Mouse (Mus musculus): ENCODE results near the gene Psmd2. TPM values are rescaled to one million over a fixed set of nuclear protein-coding genes. Genes with fewer than 3 reads are reported as not detected.

The Psmd2 gene
- polyA plus RNA-seq, 1 experiment = 203 TPM

DNA sequence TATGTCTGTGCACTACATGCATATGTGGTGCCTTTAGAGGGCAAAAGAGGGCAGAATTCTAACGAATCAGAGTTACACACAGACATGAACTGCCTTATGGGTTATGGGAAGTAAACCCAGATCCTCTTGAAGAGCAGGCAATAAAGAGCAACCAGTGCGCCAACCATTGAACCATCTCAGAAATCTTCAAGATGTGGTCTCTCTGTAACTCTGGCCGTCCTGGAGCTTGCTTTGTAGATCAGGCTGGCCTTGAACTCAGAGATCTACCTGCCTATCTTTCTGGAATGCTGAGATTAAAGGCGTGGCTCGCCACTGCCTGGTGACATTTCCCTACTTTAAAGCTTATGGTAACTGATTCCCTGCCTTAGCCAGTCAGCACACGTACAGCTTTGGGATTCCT is 20.4 kb downstream of the Psmd2 start:
- no peak overlapping the region for H3K27ac ChIP-seq (ENCODE audit: insufficient read depth, low read length)
- TF ChIP-seq POLR2A (IDR thresholded peaks at IDR 0.05; ENCODE audit: borderline replicate concordance, insufficient read depth, low read length) (no peak), CTCF (IDR thresholded peaks at IDR 0.05; ENCODE audit: borderline replicate concordance, insufficient read depth, low read depth, low read length) (no peak)
- WGBS = 24% methylated on average over 6 of the region's 6 CpGs
- DNase-seq = no peak
- no peak overlapping the region for H3K4me3 ChIP-seq (replicated peaks; ENCODE audit: insufficient read depth, low read depth, low read length)
- H3K27me3 ChIP-seq (ENCODE audit: control insufficient read depth, insufficient read depth, low read length) = no peaks in the 10 kb centered on the region
- peaks cover 9% of the 10 kb centered on the region; the same call in 1 of the 2 replicates for H3K4me1 ChIP-seq (ENCODE audit: control insufficient read depth, insufficient read depth, low read length)

DNA sequence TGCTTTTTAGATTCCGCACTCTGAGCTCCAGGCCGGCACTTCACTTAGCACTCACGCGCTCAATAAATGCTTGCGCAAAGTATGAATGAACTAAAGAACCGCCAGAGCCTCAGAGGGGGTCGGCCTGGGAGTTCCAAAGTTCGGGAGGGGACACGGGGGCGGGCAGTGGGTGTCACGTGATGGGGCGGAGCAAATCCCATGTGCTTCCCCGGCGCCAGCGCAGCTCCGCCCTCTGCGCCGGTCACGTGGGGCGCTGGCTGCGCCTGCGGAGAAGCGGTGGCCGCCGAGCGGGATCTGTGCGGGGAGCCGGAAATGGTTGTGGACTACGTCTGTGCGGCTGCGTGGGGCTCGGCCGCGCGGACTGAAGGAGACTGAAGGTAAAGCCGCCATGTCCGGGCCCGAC is 21.0 kb downstream of the Psmd2 start:
- TF ChIP-seq POLR2A (IDR thresholded peaks at IDR 0.05; ENCODE audit: borderline replicate concordance, insufficient read depth, low read length) = peak; percentile 64
- no peak for TF ChIP-seq CTCF (IDR thresholded peaks at IDR 0.05; ENCODE audit: borderline replicate concordance, insufficient read depth, low read depth, low read length)
- no peaks in the 10 kb centered on the region for H3K27me3 ChIP-seq (ENCODE audit: control insufficient read depth, insufficient read depth, low read length)
- peak overlapping the region; percentile 98 for H3K4me3 ChIP-seq (replicated peaks; ENCODE audit: insufficient read depth, low read depth, low read length)
- WGBS = under 1% methylated on average over 34 of the region's 38 CpGs
- no peak overlapping the region for H3K27ac ChIP-seq (ENCODE audit: insufficient read depth, low read length)
- peaks cover 12% of the 10 kb centered on the region; the same call in 1 of the 2 replicates for H3K4me1 ChIP-seq (ENCODE audit: control insufficient read depth, insufficient read depth, low read length)
- DNase-seq = peak; percentile 95 to 96

DNA sequence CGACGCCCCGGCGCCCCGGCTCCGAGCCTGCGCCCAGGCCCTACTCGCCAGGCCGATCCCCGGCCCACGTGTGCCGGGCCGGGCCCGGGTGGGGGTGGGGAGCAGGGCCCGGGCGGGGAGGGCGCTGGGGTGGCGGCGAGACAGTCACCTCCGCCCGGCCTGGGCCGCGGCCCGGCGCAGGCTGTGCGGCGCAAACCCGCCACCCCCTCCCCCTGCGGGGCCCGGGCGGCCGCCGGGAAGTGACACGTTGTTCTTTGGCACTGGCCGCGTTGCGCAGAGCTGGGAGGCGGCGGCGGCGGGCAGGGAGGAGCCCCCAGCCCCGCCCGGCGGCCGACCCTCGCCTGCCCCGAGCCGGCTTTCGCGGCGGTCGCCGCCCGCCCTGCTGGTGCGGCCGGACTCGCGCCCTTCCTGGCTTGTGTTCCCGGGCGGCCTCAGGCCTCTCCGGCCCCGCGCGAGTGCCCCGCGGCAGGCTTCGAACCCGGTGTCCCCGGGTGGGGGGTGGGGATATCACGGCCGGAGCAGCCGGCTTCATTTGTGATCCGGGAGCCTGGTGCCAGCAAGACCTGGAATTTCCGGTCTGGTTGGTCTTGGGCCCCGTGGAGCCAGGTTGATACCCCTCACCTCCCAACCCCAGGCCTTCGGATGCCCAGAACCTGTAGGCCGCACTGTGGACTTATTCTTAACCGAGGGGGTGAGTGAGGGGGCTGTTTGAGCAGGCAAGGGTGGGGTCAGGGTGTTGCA is 21.7 kb downstream of the Psmd2 start:
- no peak for TF ChIP-seq CTCF (IDR thresholded peaks at IDR 0.05; ENCODE audit: borderline replicate concordance, insufficient read depth, low read depth, low read length)
- no peak for TF ChIP-seq POLR2A (IDR thresholded peaks at IDR 0.05; ENCODE audit: borderline replicate concordance, insufficient read depth, low read length)
- Histone ChIP-seq H3K4me3 (replicated peaks; ENCODE audit: insufficient read depth, low read depth, low read length) (peak overlapping the region; percentile 72), H3K27ac (ENCODE audit: insufficient read depth, low read length) (peak overlapping the region; percentile 58), H3K27me3 (ENCODE audit: control insufficient read depth, insufficient read depth, low read length) (no peaks in the 10 kb centered on the region), H3K4me1 (ENCODE audit: control insufficient read depth, insufficient read depth, low read length) (peaks cover 19% of the 10 kb centered on the region)
- 1% methylated on average over 59 of the region's 78 CpGs for WGBS
- DNase-seq = peak in 1 of 2 experiments; percentile 61

DNA sequence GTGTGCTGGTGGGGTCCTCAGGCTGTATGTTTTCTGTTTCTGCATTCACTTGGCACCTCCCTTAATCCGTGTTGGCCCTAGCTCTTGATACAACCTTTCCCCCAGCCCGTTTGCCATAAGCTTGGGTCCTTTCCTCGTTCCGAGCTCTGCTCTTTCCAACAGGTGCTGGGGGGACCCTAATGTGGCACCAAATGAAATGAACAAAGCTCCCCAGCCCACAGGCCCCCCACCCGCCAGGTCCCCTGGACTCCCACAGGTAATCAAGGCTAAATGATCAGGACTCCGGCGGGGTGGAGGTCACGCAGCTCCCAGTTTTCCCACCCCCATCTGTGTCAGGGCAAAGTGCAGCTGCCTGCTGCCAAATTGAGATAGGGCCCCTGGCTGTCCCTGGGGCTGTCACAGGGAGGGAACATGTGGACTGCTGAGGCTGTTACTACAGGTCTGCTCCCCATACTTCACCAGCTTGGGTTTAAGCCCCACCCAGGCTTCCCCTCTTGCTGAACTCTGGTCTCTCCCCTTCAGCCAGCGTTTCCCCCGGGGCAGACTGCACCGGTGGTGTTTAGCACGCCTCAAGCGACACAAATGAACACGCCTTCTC is 22.4 kb downstream of the Psmd2 start:
- Histone ChIP-seq H3K4me1 (ENCODE audit: control insufficient read depth, insufficient read depth, low read length) (peaks cover 19% of the 10 kb centered on the region), H3K4me3 (replicated peaks; ENCODE audit: insufficient read depth, low read depth, low read length) (peak overlapping the region; percentile 72), H3K27ac (ENCODE audit: insufficient read depth, low read length) (peak overlapping the region; percentile 58; the same call in 1 of the 2 replicates), H3K27me3 (ENCODE audit: control insufficient read depth, insufficient read depth, low read length) (no peaks in the 10 kb centered on the region)
- DNase-seq = peak in 1 of 2 experiments; percentile 32
- WGBS = 5% methylated on average over 14 of the region's 14 CpGs
- TF ChIP-seq POLR2A (IDR thresholded peaks at IDR 0.05; ENCODE audit: borderline replicate concordance, insufficient read depth, low read length) = no peak
- no peak for TF ChIP-seq CTCF (IDR thresholded peaks at IDR 0.05; ENCODE audit: borderline replicate concordance, insufficient read depth, low read depth, low read length)

- no peak for TF ChIP-seq POLR2A (IDR thresholded peaks at IDR 0.05; ENCODE audit: borderline replicate concordance, insufficient read depth, low read length)
- no peak for TF ChIP-seq CTCF (IDR thresholded peaks at IDR 0.05; ENCODE audit: borderline replicate concordance, insufficient read depth, low read depth, low read length)
- H3K27ac ChIP-seq (ENCODE audit: insufficient read depth, low read length) = no peak overlapping the region
- peaks cover 19% of the 10 kb centered on the region for H3K4me1 ChIP-seq (ENCODE audit: control insufficient read depth, insufficient read depth, low read length)
- WGBS = 82% methylated on average over 6 of the region's 6 CpGs
- no peak for DNase-seq
- H3K27me3 ChIP-seq (ENCODE audit: control insufficient read depth, insufficient read depth, low read length) = no peaks in the 10 kb centered on the region
- H3K4me3 ChIP-seq (replicated peaks; ENCODE audit: insufficient read depth, low read depth, low read length) = no peak overlapping the region
Observed at GRCm38 (mm10) chr16:20675213-20675612, 23.8 kb downstream of the Psmd2 start.

- no peak overlapping the region for H3K4me3 ChIP-seq (replicated peaks; ENCODE audit: insufficient read depth, low read depth, low read length)
- no peaks in the 10 kb centered on the region for H3K27me3 ChIP-seq (ENCODE audit: control insufficient read depth, insufficient read depth, low read length)
- H3K27ac ChIP-seq (ENCODE audit: insufficient read depth, low read length) = no peak overlapping the region
- TF ChIP-seq POLR2A (IDR thresholded peaks at IDR 0.05; ENCODE audit: borderline replicate concordance, insufficient read depth, low read length) = no peak
- no peak for TF ChIP-seq CTCF (IDR thresholded peaks at IDR 0.05; ENCODE audit: borderline replicate concordance, insufficient read depth, low read depth, low read length)
- no peak for DNase-seq
- WGBS = 82% methylated on average over 4 of the region's 4 CpGs
- H3K4me1 ChIP-seq (ENCODE audit: control insufficient read depth, insufficient read depth, low read length) = peaks cover 19% of the 10 kb centered on the region
Observed at GRCm38 (mm10) chr16:20676702-20677101, 25.2 kb downstream of the Psmd2 start.

GRCm38 (mm10) chr16:20677380-20677779 is 25.9 kb downstream of the Psmd2 start:
- WGBS = 64% methylated on average over 5 of the region's 5 CpGs
- TF ChIP-seq POLR2A (IDR thresholded peaks at IDR 0.05; ENCODE audit: borderline replicate concordance, insufficient read depth, low read length) = no peak
- no peak for TF ChIP-seq CTCF (IDR thresholded peaks at IDR 0.05; ENCODE audit: borderline replicate concordance, insufficient read depth, low read depth, low read length)

More at GRCm38 (mm10) chr16:20677380-20677779, 25.9 kb downstream of the Psmd2 start:
- Histone ChIP-seq H3K4me1 (ENCODE audit: control insufficient read depth, insufficient read depth, low read length) (peaks cover 19% of the 10 kb centered on the region), H3K27ac (ENCODE audit: insufficient read depth, low read length) (no peak overlapping the region), H3K4me3 (replicated peaks; ENCODE audit: insufficient read depth, low read depth, low read length) (no peak overlapping the region), H3K27me3 (ENCODE audit: control insufficient read depth, insufficient read depth, low read length) (no peaks in the 10 kb centered on the region)
- DNase-seq = no peak
